Comparison of ENCODE assay signal across 26 mouse cellular contexts in genomic region chr5:105472983-105473705, GRCm38 (mm10). TPM values are rescaled to one million over a fixed set of nuclear protein-coding genes. Genes with fewer than 3 reads are reported as not detected.
A peak's percentile ranks its signal among the peaks of the same experiment; 100 is the strongest.
DNase-seq lines count a peak whose midpoint lies in the region; ATAC-seq and TF ChIP-seq lines count a peak whose summit lies in the region.
"Had no signal": no experiment of that assay in that cellular context is flagged by ENCODE, and none has a peak within 500 bp of the region (broad histone marks: within the 10 kb centered on the region; RNA-seq: fewer than 3 reads in every experiment).

No protein-coding gene starts in this region.

- H3K27me3 ChIP-seq in lung, postnatal 0 days (replicated peaks; ENCODE audit: insufficient read depth, low read length), result no peaks in the 10 kb centered on the region
- H3K27me3 ChIP-seq in intestine, postnatal 0 days (replicated peaks; ENCODE audit: control insufficient read depth, insufficient read depth, low read length), result no peaks in the 10 kb centered on the region
- H3K27me3 ChIP-seq: embryonic facial prominence, embryonic 13.5 days; forebrain, embryonic 12.5 days; forebrain, embryonic 15.5 days; heart, embryonic 12.5 days; heart, embryonic 15.5 days; hindbrain, embryonic 12.5 days; hindbrain, embryonic 15.5 days had no signal

- peak; percentile 19 to 25 for DNase-seq in cerebellum, postnatal 36 days
- no peak for DNase-seq in cerebellum, adult 11-12 months
- no peak for DNase-seq in layer of hippocampus, adult 2 months (ENCODE audit: low spot score in 2 of 2)
- DNase-seq in layer of hippocampus, adult 9-10 months (ENCODE audit: low spot score), result no peak
- peak; percentile 17 for DNase-seq in lung, postnatal 0 days (ENCODE audit: low spot score)
- DNase-seq in lung, postnatal 4 days, result no peak
- DNase-seq: adrenal gland, adult 8-10 months; adrenal gland, postnatal 25 days; B cell, adult 2 months; cerebellum, adult 9-10 months; embryo, embryonic 11 days; gastrocnemius, postnatal 25 days; heart, postnatal 14 days; heart, postnatal 4 days; kidney, adult 11 months had no signal

- TF ChIP-seq EP300 in lung, postnatal 0 days (IDR thresholded peaks at IDR 0.05), result no peak

- no peaks in the 10 kb centered on the region for H3K9me3 ChIP-seq in lung, postnatal 0 days (ENCODE audit: low read length)
- no peaks in the 10 kb centered on the region for H3K9me3 ChIP-seq in intestine, postnatal 0 days (ENCODE audit: control insufficient read depth)
- H3K9me3 ChIP-seq: embryonic facial prominence, embryonic 10.5 days; embryonic facial prominence, embryonic 13.5 days; forebrain, embryonic 12.5 days; forebrain, embryonic 15.5 days; heart, embryonic 12.5 days; heart, embryonic 15.5 days; hindbrain, embryonic 12.5 days; hindbrain, embryonic 15.5 days had no signal

- TF ChIP-seq CTCF in layer of hippocampus, adult 2 months (conservative IDR thresholded peaks at IDR 0.05), result no peak
- TF ChIP-seq CTCF in lung, postnatal 0 days (IDR thresholded peaks at IDR 0.05), result no peak
- no peak for TF ChIP-seq CTCF in intestine, postnatal 0 days (IDR thresholded peaks at IDR 0.05; ENCODE audit: low read depth)

- H3K4me2 ChIP-seq in lung, postnatal 0 days (replicated peaks; ENCODE audit: low read depth, low read length), result no peak overlapping the region
- no peak overlapping the region for H3K4me2 ChIP-seq in intestine, postnatal 0 days (replicated peaks; ENCODE audit: low read depth)
- H3K4me2 ChIP-seq: embryonic facial prominence, embryonic 13.5 days; forebrain, embryonic 12.5 days; forebrain, embryonic 15.5 days; heart, embryonic 12.5 days; heart, embryonic 15.5 days; hindbrain, embryonic 12.5 days; hindbrain, embryonic 15.5 days had no signal

- 0 out of 2 replicates have a peak, but pooled peaks cover 1% of the 10 kb centered on the region for H3K36me3 ChIP-seq in lung, postnatal 0 days (ENCODE audit: insufficient read depth, low read length)
- H3K36me3 ChIP-seq in intestine, postnatal 0 days (ENCODE audit: control insufficient read depth, insufficient read depth), result no peaks in the 10 kb centered on the region
- H3K36me3 ChIP-seq: embryonic facial prominence, embryonic 13.5 days; forebrain, embryonic 12.5 days; forebrain, embryonic 15.5 days; heart, embryonic 12.5 days; heart, embryonic 15.5 days; hindbrain, embryonic 12.5 days had no signal

- WGBS in lung, postnatal 0 days, result 64% methylated on average over 5 of the region's 5 CpGs
- WGBS in intestine, postnatal 0 days, result 56% methylated on average over 5 of the region's 5 CpGs

- no peak for ATAC-seq in lung, postnatal 0 days
- ATAC-seq in intestine, postnatal 0 days, result no peak
- ATAC-seq: activated CD4-positive, CD25-positive, alpha-beta regulatory T cell, adult 4 months; forebrain, embryonic 15.5 days had no signal

- peak overlapping the region; percentile 67 for H3K27ac ChIP-seq in layer of hippocampus, adult 2 months
- H3K27ac ChIP-seq in lung, postnatal 0 days (ENCODE audit: low read length), result no peak overlapping the region
- no peak overlapping the region; the same call in 1 of the 2 replicates for H3K27ac ChIP-seq in intestine, postnatal 0 days (ENCODE audit: low read depth, low read length)
- H3K27ac ChIP-seq: embryonic facial prominence, embryonic 10.5 days; embryonic facial prominence, embryonic 13.5 days; forebrain, embryonic 12.5 days; forebrain, embryonic 15.5 days; heart, embryonic 15.5 days; hindbrain, embryonic 12.5 days; hindbrain, embryonic 15.5 days had no signal

- H3K4me3 ChIP-seq in layer of hippocampus, adult 2 months, result no peak overlapping the region
- H3K4me3 ChIP-seq in lung, postnatal 0 days (ENCODE audit: low read depth, low read length), result no peak overlapping the region
- H3K4me3 ChIP-seq in intestine, postnatal 0 days (ENCODE audit: low read depth, low read length), result no peak overlapping the region
- H3K4me3 ChIP-seq: embryonic facial prominence, embryonic 10.5 days; embryonic facial prominence, embryonic 13.5 days; erythroblast, embryonic 14.5 days; forebrain, embryonic 12.5 days; forebrain, embryonic 15.5 days; heart, embryonic 12.5 days; heart, embryonic 15.5 days; hindbrain, embryonic 12.5 days; hindbrain, embryonic 15.5 days had no signal

- H3K4me1 ChIP-seq in lung, postnatal 0 days (ENCODE audit: insufficient read depth, low read depth, low read length), result no peaks in the 10 kb centered on the region
- no peaks in the 10 kb centered on the region for H3K4me1 ChIP-seq in intestine, postnatal 0 days (replicated peaks; ENCODE audit: control insufficient read depth, insufficient read depth, low read length)
- H3K4me1 ChIP-seq: forebrain, embryonic 12.5 days; forebrain, embryonic 15.5 days; heart, embryonic 12.5 days; heart, embryonic 15.5 days; hindbrain, embryonic 12.5 days; hindbrain, embryonic 15.5 days had no signal

- no peak overlapping the region for H3K9ac ChIP-seq in lung, postnatal 0 days (replicated peaks; ENCODE audit: low read depth)
- H3K9ac ChIP-seq in intestine, postnatal 0 days (ENCODE audit: low read depth, low read length), result no peak overlapping the region
- H3K9ac ChIP-seq: embryonic facial prominence, embryonic 13.5 days; forebrain, embryonic 12.5 days; forebrain, embryonic 15.5 days; heart, embryonic 12.5 days; heart, embryonic 15.5 days; hindbrain, embryonic 12.5 days; hindbrain, embryonic 15.5 days had no signal

RNA-seq across cellular contexts. Expression of gene Lrrc8c, which starts 46.0 kb away (rescaled TPM):
- 10 to 100 TPM; 29.8 to 30.7 TPM for total RNA-seq in layer of hippocampus, adult 2 months (2021)
- 23.0 and 35.0 TPM in 2 replicates for polyA plus RNA-seq in lung, postnatal 0 days (2015; fragmentation: Nextera tagmentation; extraction: Ambion mirVana)
- 11.8 and 13.4 TPM in 2 replicates for polyA plus RNA-seq in intestine, postnatal 0 days (2015; fragmentation: Nextera tagmentation; extraction: Ambion mirVana)

RNA-seq across cellular contexts. Expression of gene Lrrc8b, which starts 57.6 kb away (rescaled TPM):
- total RNA-seq in layer of hippocampus, adult 2 months (2021), result 10 to 100 TPM; 61.6 TPM
- 7.5 and 7.6 TPM in 2 replicates for polyA plus RNA-seq in lung, postnatal 0 days (2015; fragmentation: Nextera tagmentation; extraction: Ambion mirVana)
- polyA plus RNA-seq in intestine, postnatal 0 days (2015; fragmentation: Nextera tagmentation; extraction: Ambion mirVana), result 12.2 and 12.6 TPM in 2 replicates

Comparison
In these comparisons a context has a peak if more than half of its experiments do, and no peak if none do; other contexts are left out.
1. DNase-seq: peak in cerebellum, postnatal 36 days (2 of 2) and lung, postnatal 0 days (single experiment); none in cerebellum, adult 11-12 months (single experiment), layer of hippocampus, adult 2 months (0 of 2), layer of hippocampus, adult 9-10 months (single experiment) and lung, postnatal 4 days (0 of 2).